Mouse (Mus musculus) lung, postnatal 10 days (tissue): ENCODE results near the gene A830031A19Rik.

ENCODE experiments used
- DNase-seq: peaks from one replicate; pipeline ENCODE4 v3.0.0; 2021

A830031A19Rik gene

DNA sequence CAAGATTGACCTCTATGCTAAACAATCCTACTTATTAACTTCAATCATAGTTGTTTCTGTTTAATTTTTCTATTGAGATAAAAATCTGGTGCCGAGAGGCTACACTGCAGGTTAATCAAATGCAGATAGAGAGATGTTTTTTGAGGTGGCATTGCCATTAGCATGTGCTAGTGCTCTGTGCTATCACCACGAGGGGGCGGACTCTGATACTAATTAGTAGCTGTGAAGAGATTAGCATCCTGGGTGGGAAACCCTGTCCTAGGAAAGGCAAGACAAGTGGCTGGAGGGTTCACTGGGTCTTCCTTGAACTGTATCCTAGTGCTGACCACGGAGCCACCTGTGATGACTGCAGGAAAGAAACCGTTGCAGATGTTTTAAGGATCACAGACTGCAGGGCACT, 66.6 kb downstream of the A830031A19Rik start:
- peak; percentile 16 for DNase-seq

DNA sequence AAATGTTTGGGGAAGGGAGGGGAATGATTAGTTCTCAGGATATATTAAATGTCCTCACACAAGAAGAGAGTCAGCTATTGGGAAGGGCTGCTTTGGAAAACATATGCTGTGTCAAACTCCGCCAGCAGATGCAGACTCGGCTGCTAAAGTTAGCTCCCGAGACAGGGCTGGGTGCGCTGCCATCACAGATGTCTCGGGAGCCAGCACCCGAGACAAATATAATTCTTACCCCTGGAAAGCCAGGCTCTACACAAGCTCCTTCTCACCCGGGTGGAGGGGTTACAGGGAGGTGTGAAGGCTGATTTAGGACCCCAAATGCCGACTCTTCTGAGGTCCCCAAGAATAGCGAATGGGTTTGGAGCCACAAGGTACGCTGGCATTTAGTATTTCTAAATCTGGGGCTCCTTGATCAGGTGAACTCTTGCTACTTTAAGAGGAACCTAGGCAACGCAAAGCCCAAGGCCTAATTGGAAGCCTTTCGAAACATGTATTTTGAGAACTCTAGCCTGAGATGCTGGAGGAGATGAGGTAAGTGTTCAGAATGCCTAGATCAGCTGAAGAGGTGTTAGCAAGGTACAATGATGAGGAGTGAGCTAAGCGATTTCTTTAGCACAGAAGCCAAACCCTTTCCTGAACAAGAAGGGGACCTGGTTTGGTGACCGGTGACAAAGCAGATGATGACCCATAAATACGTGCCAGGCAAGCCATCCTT, 69.3 kb downstream of the A830031A19Rik start:
- DNase-seq, result no peak

DNA sequence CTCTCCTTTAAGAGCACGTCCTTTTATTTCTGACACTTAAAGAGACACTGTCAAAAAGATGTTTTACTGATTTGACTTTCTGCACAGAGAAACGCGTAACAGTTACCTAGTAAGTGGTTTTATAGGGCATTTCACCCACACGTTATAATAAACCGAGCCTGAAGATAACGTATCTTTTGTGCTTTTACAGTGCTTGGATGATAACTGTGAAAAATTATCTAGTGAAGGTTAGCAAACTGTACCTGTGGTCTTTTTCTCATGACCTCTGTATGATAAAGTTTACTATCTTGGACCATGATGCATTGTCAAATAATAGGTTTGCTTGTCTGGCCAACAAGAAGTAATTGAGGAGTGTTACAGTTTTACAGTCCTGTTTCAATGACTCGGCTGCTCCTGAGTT, 74.2 kb downstream of the A830031A19Rik start:
- no peak for DNase-seq
